Mouse (Mus musculus) natural killer cell, adult 2 months (primary cell): ENCODE data around the gene Coil.

Experiments
- DNase-seq, 2 experiments: peaks; one replicate each; pipeline ENCODE4 v3.0.0; 2022; ENCODE audit warnings: low spot score in 2 of 2

Coil gene

GRCm38 (mm10) chr11:89005473-89005872 lies 35.4 kb downstream of the Coil start:
- DNase-seq, result no peak

DNA sequence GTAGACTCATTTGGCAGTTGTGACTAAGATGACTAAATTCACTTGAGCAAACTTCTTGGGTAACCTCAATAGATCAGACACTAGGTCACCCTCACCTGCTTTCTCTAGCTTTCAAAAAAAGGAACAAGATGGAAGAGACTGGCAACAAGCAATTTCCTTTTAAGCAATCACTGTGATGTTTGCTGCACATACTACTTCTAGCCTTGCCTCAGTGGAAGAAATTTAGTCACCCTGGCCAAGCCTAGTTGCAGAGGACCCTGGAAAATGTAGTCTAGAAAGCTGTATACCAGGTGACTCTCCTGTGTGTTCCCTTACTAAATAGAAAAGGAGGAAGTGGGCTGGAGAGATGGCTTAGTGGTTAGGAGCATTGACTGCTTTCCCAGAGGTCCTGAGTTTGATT lies 36.4 kb downstream of the Coil start:
- no peak for DNase-seq

DNA sequence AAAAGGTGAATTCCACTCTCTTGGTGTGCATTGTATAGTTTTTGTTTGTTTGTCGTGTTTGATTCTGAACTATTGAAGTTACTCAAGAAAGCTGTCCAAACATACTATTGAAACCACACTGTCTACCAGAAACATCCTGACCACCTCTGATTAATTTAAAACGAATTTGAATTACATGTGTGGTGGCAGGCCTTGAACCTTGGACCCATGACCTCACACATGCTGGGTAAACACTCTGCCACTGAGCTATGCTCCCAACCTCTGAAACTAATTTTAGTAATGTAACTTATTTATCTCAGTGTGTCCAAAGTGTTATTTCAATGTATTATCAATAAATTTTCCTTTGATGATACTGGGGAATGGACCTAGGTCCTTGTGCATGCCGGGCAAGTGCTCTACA lies 37.5 kb downstream of the Coil start:
- DNase-seq, result no peak

DNA sequence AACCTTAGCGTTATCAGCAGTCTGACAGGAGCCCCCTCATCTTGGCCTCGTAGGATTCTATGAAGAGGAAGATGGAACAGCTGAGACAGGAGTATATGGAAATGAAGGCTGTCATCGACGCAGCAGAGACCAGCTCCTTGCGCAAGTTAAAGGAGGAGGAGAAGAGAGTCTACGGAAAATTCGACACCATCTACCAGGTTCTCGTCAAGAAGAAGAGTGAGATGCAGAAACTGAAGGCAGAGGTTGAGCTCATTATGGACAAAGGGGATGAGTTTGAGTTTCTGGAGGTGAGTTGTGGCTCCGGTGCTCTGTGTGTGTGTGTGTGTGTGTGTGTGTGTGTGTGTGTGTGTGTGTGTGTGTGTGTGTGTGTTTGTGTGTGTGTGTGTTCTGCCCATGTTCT lies 39.0 kb downstream of the Coil start:
- no peak for DNase-seq

- no peak for DNase-seq
Observed at GRCm38 (mm10) chr11:89009496-89009895, 39.4 kb downstream of the Coil start.

DNA sequence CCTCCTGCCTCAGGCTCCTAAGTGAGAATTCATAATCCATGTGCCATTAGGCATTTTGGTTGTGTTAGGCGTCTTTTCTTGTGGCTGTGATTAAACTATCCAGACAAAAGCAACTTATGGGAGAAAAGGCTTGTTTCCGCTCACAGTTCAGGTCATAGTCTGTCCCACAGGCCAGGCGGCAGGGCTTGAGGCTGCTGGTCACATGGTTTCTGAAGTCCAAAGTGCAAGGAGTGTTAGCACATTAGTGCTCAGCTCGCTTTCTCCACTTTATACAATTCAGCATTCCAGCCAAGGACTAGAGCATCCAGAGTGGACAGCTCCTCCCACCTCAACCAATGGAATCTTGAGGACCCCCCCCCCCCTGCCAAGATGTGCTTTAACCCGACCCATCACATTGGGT lies 42.2 kb downstream of the Coil start:
- DNase-seq, result no peak

GRCm38 (mm10) chr11:89017514-89018182 lies 47.6 kb downstream of the Coil start:
- DNase-seq, result no peak

DNA sequence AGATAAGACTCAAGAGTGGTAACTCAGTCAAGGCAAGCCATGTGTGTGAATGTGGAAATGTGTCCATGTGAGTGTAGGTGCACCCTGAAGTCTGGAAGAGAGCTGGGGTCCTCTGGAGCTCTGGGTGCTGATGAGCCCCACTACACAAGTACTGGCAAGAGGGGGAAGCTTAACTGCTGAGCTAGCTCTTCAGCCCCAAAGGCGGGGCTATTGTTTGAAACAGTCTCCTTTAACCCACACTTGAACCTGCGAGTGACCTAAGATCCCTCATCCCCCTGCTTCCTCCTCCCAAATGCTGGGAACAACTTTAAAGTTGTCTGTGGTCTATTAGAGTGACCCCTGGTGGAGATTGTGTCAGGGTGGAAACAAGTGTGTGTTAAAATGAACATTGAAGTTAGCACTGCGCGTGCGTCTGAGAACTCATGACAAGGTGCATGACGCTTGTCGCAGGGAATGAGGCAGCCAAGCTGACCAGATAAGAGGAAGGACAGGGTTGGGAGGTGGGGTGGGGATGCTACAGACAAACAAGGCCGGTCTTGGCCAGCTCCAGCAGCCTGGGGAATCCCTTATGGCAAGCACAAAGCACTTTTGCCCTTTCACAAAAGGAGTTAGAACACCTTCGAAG lies 50.7 kb downstream of the Coil start:
- no peak for DNase-seq

- DNase-seq, result no peak
Observed at GRCm38 (mm10) chr11:89021687-89022086, 51.6 kb downstream of the Coil start.

GRCm38 (mm10) chr11:89022120-89022731 lies 52.2 kb downstream of the Coil start:
- DNase-seq, result no peak

- DNase-seq, result no peak
Observed at GRCm38 (mm10) chr11:89023477-89023876, 53.4 kb downstream of the Coil start.

- peak; percentile 76 to 87 for DNase-seq
Observed at GRCm38 (mm10) chr11:89024181-89024881, 54.3 kb downstream of the Coil start.

- no peak for DNase-seq
Observed at GRCm38 (mm10) chr11:89025603-89026002, 55.6 kb downstream of the Coil start.

- DNase-seq, result no peak
Observed at GRCm38 (mm10) chr11:89026117-89026516, 56.1 kb downstream of the Coil start.

- DNase-seq, result peak in 1 of 2 experiments; percentile 82
Observed at GRCm38 (mm10) chr11:89027955-89028361, 57.9 kb downstream of the Coil start.

- DNase-seq, result peak in 1 of 2 experiments; percentile 81
Observed at GRCm38 (mm10) chr11:89028871-89029405, 58.9 kb downstream of the Coil start.

DNA sequence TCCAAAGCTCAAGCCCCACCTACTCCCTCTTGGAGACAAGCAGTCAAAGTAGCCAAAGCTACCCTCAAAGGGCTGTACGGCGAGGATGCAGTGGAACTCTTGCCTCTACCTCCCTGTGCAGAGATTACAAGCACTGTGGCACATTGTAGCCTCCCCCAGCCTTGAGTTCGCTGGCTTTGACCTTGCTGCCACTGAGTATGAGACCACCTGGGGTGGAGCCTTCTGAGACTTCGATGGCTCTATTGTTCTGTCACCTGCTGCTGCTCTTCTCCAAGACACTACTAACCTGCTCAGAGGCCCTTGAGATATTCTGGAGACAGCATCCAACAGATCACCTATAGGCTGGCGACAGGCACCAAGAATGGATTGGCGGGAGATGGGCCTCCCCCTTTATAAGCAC lies 60.5 kb downstream of the Coil start:
- DNase-seq, result no peak

DNA sequence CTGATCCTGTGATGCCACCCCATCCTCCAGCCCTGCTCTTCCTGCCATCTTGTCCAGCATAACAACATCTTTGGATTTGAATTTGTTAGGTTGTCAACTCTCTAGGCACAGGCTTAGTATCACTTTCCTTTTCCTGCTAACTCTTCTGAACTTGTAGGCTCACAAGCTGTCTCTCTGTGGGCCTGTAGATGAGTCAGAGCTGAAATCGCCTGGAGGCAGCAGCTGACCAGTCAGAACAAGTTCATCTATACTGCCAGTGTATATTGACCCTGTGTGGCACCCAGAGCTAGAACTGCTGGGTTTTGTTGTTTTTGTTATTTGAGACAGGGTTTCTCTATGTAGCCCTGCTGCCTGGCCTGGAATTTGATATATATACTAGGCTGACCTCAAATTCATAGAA lies 61.1 kb downstream of the Coil start:
- no peak for DNase-seq

- no peak for DNase-seq
Observed at GRCm38 (mm10) chr11:89034592-89034991, 64.5 kb downstream of the Coil start.

DNA sequence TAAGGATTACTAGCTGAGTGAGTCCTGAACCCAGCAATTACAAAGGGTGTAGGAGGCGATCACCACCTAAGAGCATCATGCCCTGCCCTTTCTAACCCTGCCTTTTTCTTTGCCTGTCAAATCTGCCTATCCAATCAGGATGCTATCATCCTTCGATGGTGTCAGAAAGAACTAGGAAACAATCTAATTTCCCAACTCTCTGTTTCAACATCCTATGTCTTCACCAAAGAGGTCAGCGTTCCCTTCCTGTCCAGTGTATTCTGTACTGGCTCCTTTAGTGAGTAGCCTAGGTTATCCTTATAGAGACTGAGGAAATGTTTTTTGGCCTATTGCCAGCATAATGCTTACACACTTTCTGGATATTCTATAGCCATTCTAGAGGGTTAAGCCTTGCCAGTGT lies 65.5 kb downstream of the Coil start:
- DNase-seq, result no peak

GRCm38 (mm10) chr11:89038496-89038895 lies 68.4 kb downstream of the Coil start:
- no peak for DNase-seq

DNA sequence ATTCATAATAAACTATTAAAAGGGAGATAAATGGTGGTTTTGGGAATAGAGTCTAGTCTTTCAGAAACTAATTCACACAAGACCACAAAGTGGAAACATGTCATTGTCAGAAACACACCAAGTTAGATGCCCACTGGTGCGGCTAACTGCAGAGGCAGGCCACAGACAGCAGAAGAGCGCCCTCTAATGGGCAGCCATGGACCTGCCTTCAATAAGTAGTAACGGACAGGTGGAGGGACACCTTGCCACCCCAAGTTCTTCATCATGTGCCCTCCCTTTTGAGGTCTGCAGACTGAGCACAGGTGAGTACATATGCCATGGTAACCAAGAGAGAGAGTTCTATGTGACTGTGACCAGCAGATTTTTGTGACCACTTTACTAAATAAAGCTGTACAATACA lies 69.3 kb downstream of the Coil start:
- DNase-seq, result peak; percentile 59 to 79
